Mouse (Mus musculus) spleen, adult 2 months (tissue): ENCODE data around the gene Gmfg.

Source experiments
- CTCF ChIP-seq: fragments of 200-500 bp; IDR thresholded peaks from 2 replicates; pipeline ENCODE4 v1.5.1; 2011; ENCODE audit warnings: mild to moderate bottlenecking, inconsistent platforms; ENCODE audit not compliant: insufficient read depth, insufficient read length, insufficient replicate concordance; ENCODE audit errors: extremely low read depth
- POLR2A ChIP-seq: fragments of 200-500 bp; IDR thresholded peaks from 2 replicates; pipeline ENCODE4 v1.6.1; 2011; ENCODE audit warnings: low read depth, low read length, inconsistent platforms

GRCm38 (mm10) chr7:28492310-28492709, 55.1 kb downstream of the Gmfg start:
- TF ChIP-seq CTCF (no peak), POLR2A (no peak)
